ENCODE assay signal across 26 mouse cellular contexts in genomic region chr14:118836145-118836544, GRCm38 (mm10). TPM values are rescaled to one million over a fixed set of nuclear protein-coding genes. Genes with fewer than 3 reads are reported as not detected.
A peak's percentile ranks its signal among the peaks of the same experiment; 100 is the strongest.
DNase-seq lines count a peak whose midpoint lies in the region; ATAC-seq and TF ChIP-seq lines count a peak whose summit lies in the region.
"Had no signal": no experiment of that assay in that cellular context is flagged by ENCODE, and none has a peak within 500 bp of the region (broad histone marks: within the 10 kb centered on the region; RNA-seq: fewer than 3 reads in every experiment).

No protein-coding gene starts in this region.

- H3K9me3 ChIP-seq in liver, embryonic 13.5 days (replicated peaks): no peaks in the 10 kb centered on the region
- H3K9me3 ChIP-seq in liver, postnatal 0 days (ENCODE audit: low read length): no peaks in the 10 kb centered on the region
- no peaks in the 10 kb centered on the region for H3K9me3 ChIP-seq in lung, embryonic 15.5 days
- no peaks in the 10 kb centered on the region for H3K9me3 ChIP-seq in stomach, embryonic 16.5 days (replicated peaks; ENCODE audit: control insufficient read depth, low read length)
- H3K9me3 ChIP-seq in stomach, postnatal 0 days (ENCODE audit: control insufficient read depth, low read length): no peaks in the 10 kb centered on the region
- H3K9me3 ChIP-seq: embryonic facial prominence, embryonic 12.5 days; embryonic facial prominence, embryonic 15.5 days; forebrain, embryonic 12.5 days; forebrain, embryonic 15.5 days; heart, embryonic 10.5 days; heart, embryonic 13.5 days had no signal

- no peak for TF ChIP-seq POLR2A in lung, adult 2 months (IDR thresholded peaks at IDR 0.05; ENCODE audit: borderline replicate concordance, extremely low read depth, low read depth, low read length)

- H3K4me1 ChIP-seq in liver, embryonic 13.5 days (replicated peaks): peaks cover 24% of the 10 kb centered on the region
- 0 out of 2 replicates have a peak, but pooled peaks cover 11% of the 10 kb centered on the region for H3K4me1 ChIP-seq in liver, postnatal 0 days (ENCODE audit: insufficient read depth)
- H3K4me1 ChIP-seq in lung, embryonic 15.5 days: peaks cover 7% of the 10 kb centered on the region; the same call in 1 of the 2 replicates
- H3K4me1 ChIP-seq in lung, adult 2 months (ENCODE audit: control insufficient read depth, insufficient read depth, low read length): no peaks in the 10 kb centered on the region
- H3K4me1 ChIP-seq in stomach, embryonic 16.5 days (ENCODE audit: control insufficient read depth, insufficient read depth, low read length): peaks cover 15% of the 10 kb centered on the region
- H3K4me1 ChIP-seq in stomach, postnatal 0 days (replicated peaks; ENCODE audit: control insufficient read depth, insufficient read depth): no peaks in the 10 kb centered on the region
- H3K4me1 ChIP-seq: forebrain, embryonic 15.5 days; heart, embryonic 13.5 days had no signal

- TF ChIP-seq EP300 in liver, postnatal 0 days (IDR thresholded peaks at IDR 0.05; ENCODE audit: low read depth): no peak
- TF ChIP-seq EP300 in stomach, postnatal 0 days (optimal IDR thresholded peaks at IDR 0.05): no peak

- peak overlapping the region; percentile 21; the same call in 1 of the 2 replicates for H3K27ac ChIP-seq in liver, embryonic 13.5 days
- no peak overlapping the region for H3K27ac ChIP-seq in liver, postnatal 0 days (ENCODE audit: low read depth)
- H3K27ac ChIP-seq in lung, embryonic 15.5 days: peak overlapping the region; percentile 62
- H3K27ac ChIP-seq in stomach, embryonic 16.5 days (ENCODE audit: low read length): no peak overlapping the region
- no peak overlapping the region for H3K27ac ChIP-seq in stomach, postnatal 0 days (replicated peaks)
- H3K27ac ChIP-seq: embryonic facial prominence, embryonic 12.5 days; embryonic facial prominence, embryonic 15.5 days; forebrain, embryonic 12.5 days; forebrain, embryonic 15.5 days; heart, adult 2 months; heart, embryonic 10.5 days; heart, embryonic 13.5 days; hindbrain, embryonic 14.5 days had no signal

- H3K27me3 ChIP-seq in liver, embryonic 13.5 days: no peaks in the 10 kb centered on the region
- no peaks in the 10 kb centered on the region for H3K27me3 ChIP-seq in liver, postnatal 0 days (ENCODE audit: insufficient read depth, low read length)
- H3K27me3 ChIP-seq in lung, embryonic 15.5 days: no peaks in the 10 kb centered on the region
- no peaks in the 10 kb centered on the region for H3K27me3 ChIP-seq in stomach, embryonic 16.5 days (ENCODE audit: control insufficient read depth, insufficient read depth, low read length)
- no peaks in the 10 kb centered on the region for H3K27me3 ChIP-seq in stomach, postnatal 0 days (ENCODE audit: control insufficient read depth, insufficient read depth, low read length)
- H3K27me3 ChIP-seq: embryonic facial prominence, embryonic 12.5 days; embryonic facial prominence, embryonic 15.5 days; forebrain, embryonic 15.5 days; heart, embryonic 13.5 days had no signal

- TF ChIP-seq CTCF in liver, postnatal 0 days (IDR thresholded peaks at IDR 0.05; ENCODE audit: low read depth): no peak
- no peak for TF ChIP-seq CTCF in lung, adult 2 months (IDR thresholded peaks at IDR 0.05; ENCODE audit: insufficient read depth, low read length)
- TF ChIP-seq CTCF in stomach, postnatal 0 days (IDR thresholded peaks at IDR 0.05; ENCODE audit: low read depth): no peak

- H3K4me2 ChIP-seq in liver, embryonic 13.5 days: no peak overlapping the region
- no peak overlapping the region for H3K4me2 ChIP-seq in liver, postnatal 0 days (ENCODE audit: low read depth, low read length)
- no peak overlapping the region for H3K4me2 ChIP-seq in lung, embryonic 15.5 days
- H3K4me2 ChIP-seq in stomach, embryonic 16.5 days (ENCODE audit: low read depth, low read length): no peak overlapping the region
- H3K4me2 ChIP-seq in stomach, postnatal 0 days (replicated peaks; ENCODE audit: low read depth): no peak overlapping the region
- H3K4me2 ChIP-seq: embryonic facial prominence, embryonic 12.5 days; embryonic facial prominence, embryonic 15.5 days; forebrain, embryonic 12.5 days; forebrain, embryonic 15.5 days; heart, embryonic 13.5 days; hindbrain, embryonic 14.5 days had no signal

- DNase-seq in liver, embryonic 13.5 days: no peak
- DNase-seq in liver, postnatal 0 days: no peak
- DNase-seq in lung, adult 2 months: no peak
- DNase-seq in stomach, postnatal 0 days (ENCODE audit: low spot score): no peak
- DNase-seq in lung, postnatal 36 days: peak; percentile 32
- DNase-seq in gastrocnemius, postnatal 25 days: no peak
- DNase-seq: adrenal gland, adult 2 months; adrenal gland, postnatal 14 days; cerebellum, adult 11 months; cerebellum, adult 2 months; cerebellum, adult 9-11 months; cerebellum, postnatal 25 days; gastrocnemius, postnatal 36 days; heart, adult 2 months; heart, postnatal 14 days; heart, postnatal 4 days had no signal

- 81% methylated on average over 11 of the region's 11 CpGs for WGBS in liver, embryonic 13.5 days (ENCODE audit: insufficient replicate concordance)
- 86% methylated on average over 11 of the region's 11 CpGs for WGBS in liver, postnatal 0 days (ENCODE audit: insufficient replicate concordance)
- 70% methylated on average over 11 of the region's 11 CpGs for WGBS in lung, embryonic 15.5 days
- WGBS in lung, adult 2 months: 82% methylated on average over 11 of the region's 11 CpGs
- 80% methylated on average over 11 of the region's 11 CpGs for WGBS in stomach, embryonic 16.5 days
- WGBS in stomach, postnatal 0 days: 83% methylated on average over 11 of the region's 11 CpGs

- H3K9ac ChIP-seq in liver, embryonic 13.5 days: no peak overlapping the region
- H3K9ac ChIP-seq in liver, postnatal 0 days (replicated peaks): no peak overlapping the region
- H3K9ac ChIP-seq in lung, embryonic 15.5 days: no peak overlapping the region
- no peak overlapping the region for H3K9ac ChIP-seq in stomach, embryonic 16.5 days (ENCODE audit: low read length)
- H3K9ac ChIP-seq in stomach, postnatal 0 days (ENCODE audit: low read length): no peak overlapping the region
- H3K9ac ChIP-seq: embryonic facial prominence, embryonic 12.5 days; embryonic facial prominence, embryonic 15.5 days; forebrain, embryonic 12.5 days; forebrain, embryonic 15.5 days; heart, embryonic 13.5 days; hindbrain, embryonic 14.5 days had no signal

- no peaks in the 10 kb centered on the region for H3K36me3 ChIP-seq in liver, embryonic 13.5 days
- no peaks in the 10 kb centered on the region for H3K36me3 ChIP-seq in liver, postnatal 0 days (replicated peaks; ENCODE audit: insufficient read depth, low read length)
- H3K36me3 ChIP-seq in lung, embryonic 15.5 days: no peaks in the 10 kb centered on the region
- no peaks in the 10 kb centered on the region for H3K36me3 ChIP-seq in stomach, embryonic 16.5 days (ENCODE audit: control insufficient read depth, insufficient read depth, low read length)
- no peaks in the 10 kb centered on the region for H3K36me3 ChIP-seq in stomach, postnatal 0 days (ENCODE audit: control insufficient read depth, insufficient read depth, low read length)
- H3K36me3 ChIP-seq: embryonic facial prominence, embryonic 12.5 days; embryonic facial prominence, embryonic 15.5 days; forebrain, embryonic 12.5 days; forebrain, embryonic 15.5 days; heart, embryonic 10.5 days; heart, embryonic 13.5 days had no signal

- ATAC-seq in liver, embryonic 13.5 days (ENCODE audit: low read depth): no peak
- ATAC-seq in liver, postnatal 0 days: no peak
- peak; percentile 81 for ATAC-seq in lung, embryonic 15.5 days (ENCODE audit: borderline replicate concordance, extremely low read depth, low FRiP score, low TSS enrichment)
- ATAC-seq in stomach, embryonic 16.5 days (ENCODE audit: insufficient read depth, low FRiP score): peak; percentile 34; the same call in 1 of the 2 replicates
- ATAC-seq in stomach, postnatal 0 days (ENCODE audit: low FRiP score, low TSS enrichment): no peak
- ATAC-seq: forebrain, embryonic 15.5 days had no signal

- H3K4me3 ChIP-seq in liver, embryonic 13.5 days (replicated peaks): no peak overlapping the region
- no peak overlapping the region for H3K4me3 ChIP-seq in liver, postnatal 0 days (ENCODE audit: low read depth, low read length)
- no peak overlapping the region for H3K4me3 ChIP-seq in lung, embryonic 15.5 days
- H3K4me3 ChIP-seq in lung, adult 2 months (replicated peaks; ENCODE audit: extremely low read depth, low read depth, low read length): no peak overlapping the region
- no peak overlapping the region for H3K4me3 ChIP-seq in stomach, embryonic 16.5 days (replicated peaks; ENCODE audit: low read length)
- no peak overlapping the region for H3K4me3 ChIP-seq in stomach, postnatal 0 days (ENCODE audit: low read depth, low read length)
- H3K4me3 ChIP-seq: embryonic facial prominence, embryonic 12.5 days; embryonic facial prominence, embryonic 15.5 days; forebrain, embryonic 12.5 days; forebrain, embryonic 15.5 days; heart, adult 2 months; heart, embryonic 10.5 days; heart, embryonic 13.5 days had no signal

RNA-seq across cellular contexts. Expression of gene Cldn10, which starts 48.4 kb away (rescaled TPM):
- 0.20 and 0.51 TPM in 2 replicates for polyA plus RNA-seq in liver, embryonic 13.5 days (2015; fragmentation: Nextera tagmentation; extraction: Ambion mirVana)
- polyA plus RNA-seq in liver, postnatal 0 days (2015; fragmentation: Nextera tagmentation; extraction: Ambion mirVana): 0.32 and 0.61 TPM in 2 replicates
- 72.3 and 73.8 TPM in 2 replicates for polyA plus RNA-seq in lung, embryonic 15.5 days (2015; fragmentation: Nextera tagmentation; extraction: Ambion mirVana)
- polyA plus RNA-seq in lung, adult 2 months (2012; rRNA removed): 10.9 and 11.8 TPM in 2 replicates
- 52.0 and 60.4 TPM in 2 replicates for polyA plus RNA-seq in stomach, embryonic 16.5 days (2015; fragmentation: Nextera tagmentation; extraction: Ambion mirVana)
- polyA plus RNA-seq in stomach, postnatal 0 days (2015; fragmentation: Nextera tagmentation; extraction: Ambion mirVana): 8.2 and 8.4 TPM in 2 replicates
- total RNA-seq in gastrocnemius, postnatal 25 days (2021): not detected
- total RNA-seq: gastrocnemius, adult 8-10 months; gastrocnemius, postnatal 36 days had no signal

Comparison
In these comparisons a context has a peak if more than half of its experiments do, and no peak if none do; other contexts are left out.
1. ATAC-seq: peak in lung, embryonic 15.5 days (single experiment) and stomach, embryonic 16.5 days (single experiment); none in liver, embryonic 13.5 days (single experiment), liver, postnatal 0 days (single experiment) and stomach, postnatal 0 days (single experiment).
2. H3K27ac ChIP-seq: peak in liver, embryonic 13.5 days (single experiment) and lung, embryonic 15.5 days (single experiment); none in liver, postnatal 0 days (single experiment), stomach, embryonic 16.5 days (single experiment) and stomach, postnatal 0 days (single experiment).